ENCODE assay signal across 17 mouse cellular contexts in the genomic region with DNA sequence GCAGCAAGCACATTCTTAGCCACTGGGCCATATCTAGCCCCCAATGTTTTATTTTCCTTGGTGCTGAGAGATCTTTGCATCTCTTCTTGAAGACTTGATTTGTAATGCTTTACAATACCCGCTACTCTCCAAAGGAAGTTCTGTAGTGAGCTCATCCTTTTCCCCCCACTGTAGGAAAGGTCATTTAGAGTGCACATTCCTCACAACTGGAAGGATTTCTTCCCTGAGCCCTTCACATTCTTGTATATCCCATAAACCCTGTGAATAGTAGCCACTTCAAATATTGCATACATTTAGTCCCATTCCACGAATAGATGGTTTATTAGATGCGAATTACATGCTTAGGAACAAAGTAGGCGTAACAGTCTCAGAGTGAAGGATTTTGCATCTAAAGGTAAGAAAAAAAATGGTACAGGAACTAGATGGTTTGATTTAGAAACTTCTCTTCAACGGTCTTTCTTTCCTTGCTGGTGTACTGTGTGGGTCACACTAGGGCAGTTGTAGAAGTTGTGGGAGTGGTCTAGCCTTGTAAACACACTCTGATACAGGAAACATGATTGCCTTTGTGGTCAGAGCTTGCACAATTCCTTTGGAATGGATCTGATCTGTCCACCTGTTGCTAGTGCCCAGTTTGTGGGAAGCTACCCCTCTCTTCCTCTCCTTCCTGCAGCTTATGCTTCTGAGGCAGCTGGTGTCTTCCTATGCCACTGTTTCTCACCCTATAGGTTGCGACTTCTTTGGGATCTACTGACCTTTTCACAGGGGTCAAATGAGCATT.
DNase-seq lines count a peak whose midpoint lies in the region; ATAC-seq lines count a peak whose summit lies in the region.
"Had no signal": no experiment of that assay in that cellular context is flagged by ENCODE, and none has a peak within 500 bp of the region (broad histone marks: within the 10 kb centered on the region; RNA-seq: fewer than 3 reads in every experiment).

No protein-coding gene starts in this region.

- ATAC-seq in heart, embryonic 15.5 days (replicated peaks; ENCODE audit: insufficient number of reproducible peaks, insufficient read depth, low FRiP score, low read depth): no peak
- peak; percentile 60 for ATAC-seq in common myeloid progenitor, adult 5-6 weeks (replicated peaks; ENCODE audit: low read depth, poor library complexity, severe bottlenecking)
- peak; percentile 62 for ATAC-seq in limb, embryonic 13.5 days (ENCODE audit: low FRiP score, low read depth)
- ATAC-seq in erythroid progenitor cell, adult 5-6 weeks (replicated peaks; ENCODE audit: low FRiP score, poor library complexity, severe bottlenecking): no peak
- ATAC-seq in midbrain, embryonic 13.5 days: no peak

- H3K27ac ChIP-seq in heart, embryonic 15.5 days: 0 out of 2 replicates have a peak overlapping the region, but pooled peaks have one; percentile 2
- H3K27ac ChIP-seq in limb, embryonic 13.5 days: peak overlapping the region; percentile 55; the same call in 1 of the 2 replicates
- H3K27ac ChIP-seq in midbrain, embryonic 13.5 days: no peak overlapping the region
- H3K27ac ChIP-seq: hindbrain, embryonic 14.5 days; liver, embryonic 15.5 days had no signal

- H3K27me3 ChIP-seq in heart, embryonic 15.5 days: no peaks in the 10 kb centered on the region
- H3K27me3 ChIP-seq in limb, embryonic 13.5 days: no peaks in the 10 kb centered on the region
- no peaks in the 10 kb centered on the region for H3K27me3 ChIP-seq in midbrain, embryonic 13.5 days
- H3K27me3 ChIP-seq: CH12.LX; liver, embryonic 15.5 days had no signal

- 55% methylated on average over 6 of the region's 6 CpGs for WGBS in heart, embryonic 15.5 days
- WGBS in limb, embryonic 13.5 days: 69% methylated on average over 6 of the region's 6 CpGs
- 85% methylated on average over 6 of the region's 6 CpGs for WGBS in midbrain, embryonic 13.5 days

- no peaks in the 10 kb centered on the region for H3K9me3 ChIP-seq in heart, embryonic 15.5 days (replicated peaks)
- no peaks in the 10 kb centered on the region for H3K9me3 ChIP-seq in limb, embryonic 13.5 days
- H3K9me3 ChIP-seq in midbrain, embryonic 13.5 days: no peaks in the 10 kb centered on the region
- H3K9me3 ChIP-seq: liver, embryonic 15.5 days had no signal

- DNase-seq in heart, postnatal 4 days: no peak
- peak; percentile 45 for DNase-seq in 416B (ENCODE audit: low read depth)
- DNase-seq: adrenal gland, adult 2 months; cerebellum, adult 9-11 months; heart, adult 11 months; kidney, postnatal 25 days; lung, postnatal 4 days; thymus, postnatal 25 days had no signal

- no peak overlapping the region for H3K9ac ChIP-seq in heart, embryonic 15.5 days
- H3K9ac ChIP-seq in limb, embryonic 13.5 days: no peak overlapping the region
- no peak overlapping the region for H3K9ac ChIP-seq in midbrain, embryonic 13.5 days (replicated peaks)
- H3K9ac ChIP-seq: hindbrain, embryonic 14.5 days; liver, embryonic 15.5 days had no signal

- H3K4me1 ChIP-seq in heart, embryonic 15.5 days (replicated peaks): peaks cover 24% of the 10 kb centered on the region
- peaks cover 54% of the 10 kb centered on the region for H3K4me1 ChIP-seq in limb, embryonic 13.5 days
- H3K4me1 ChIP-seq in midbrain, embryonic 13.5 days (replicated peaks): no peaks in the 10 kb centered on the region; the same call in 1 of the 2 replicates
- H3K4me1 ChIP-seq: liver, embryonic 15.5 days had no signal

- no peak overlapping the region for H3K4me2 ChIP-seq in heart, embryonic 15.5 days
- H3K4me2 ChIP-seq in limb, embryonic 13.5 days (replicated peaks): no peak overlapping the region; the same call in 1 of the 2 replicates
- no peak overlapping the region for H3K4me2 ChIP-seq in midbrain, embryonic 13.5 days (replicated peaks)
- H3K4me2 ChIP-seq: hindbrain, embryonic 14.5 days; liver, embryonic 15.5 days had no signal

- no peaks in the 10 kb centered on the region for H3K36me3 ChIP-seq in heart, embryonic 15.5 days
- H3K36me3 ChIP-seq in limb, embryonic 13.5 days: no peaks in the 10 kb centered on the region
- no peaks in the 10 kb centered on the region for H3K36me3 ChIP-seq in midbrain, embryonic 13.5 days
- H3K36me3 ChIP-seq: liver, embryonic 15.5 days had no signal

- H3K4me3 ChIP-seq in heart, embryonic 15.5 days: no peak overlapping the region
- no peak overlapping the region for H3K4me3 ChIP-seq in limb, embryonic 13.5 days
- H3K4me3 ChIP-seq in midbrain, embryonic 13.5 days (replicated peaks): no peak overlapping the region
- H3K4me3 ChIP-seq: erythroblast, embryonic 14.5 days; liver, embryonic 15.5 days had no signal

Comparison
In these comparisons a context has a peak if more than half of its experiments do, and no peak if none do; other contexts are left out.
1. ATAC-seq: peak in common myeloid progenitor, adult 5-6 weeks (single experiment) and limb, embryonic 13.5 days (single experiment); none in heart, embryonic 15.5 days (single experiment), erythroid progenitor cell, adult 5-6 weeks (single experiment) and midbrain, embryonic 13.5 days (single experiment).